ENCODE assay signal across 14 mouse cellular contexts in the genomic region with DNA sequence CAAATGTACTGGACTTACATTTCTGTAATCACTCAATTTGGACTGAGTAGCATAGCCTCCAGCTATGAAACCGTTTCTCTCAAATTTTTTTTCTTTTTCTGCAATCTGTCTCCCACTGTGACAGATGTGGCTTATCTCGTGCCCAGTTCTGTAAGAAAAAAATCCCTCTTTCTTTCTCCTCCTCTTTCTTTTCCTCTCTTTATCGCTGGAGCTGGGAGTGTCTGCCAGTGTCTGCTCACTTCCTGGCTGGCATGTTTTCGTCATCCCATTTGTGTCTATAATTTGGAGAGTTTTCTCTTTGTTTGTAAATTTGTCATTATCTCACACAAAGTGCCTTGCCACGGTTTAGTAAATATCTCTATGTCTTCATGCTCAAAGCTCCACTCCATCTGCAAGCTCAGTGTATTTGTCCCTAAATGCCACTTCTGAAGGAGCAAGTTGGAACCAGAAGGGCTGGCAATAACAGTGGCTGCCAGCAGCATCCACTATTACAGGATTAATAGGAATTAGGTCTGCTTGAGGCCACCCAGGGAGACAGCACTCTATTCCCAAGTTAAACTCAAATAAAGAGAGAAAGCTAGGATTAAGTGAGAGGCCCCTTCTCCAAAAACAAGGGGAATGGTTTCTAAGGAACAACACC.
DNase-seq lines count a peak whose midpoint lies in the region; ATAC-seq lines count a peak whose summit lies in the region.
"Had no signal": no experiment of that assay in that cellular context is flagged by ENCODE, and none has a peak within 500 bp of the region (broad histone marks: within the 10 kb centered on the region; RNA-seq: fewer than 3 reads in every experiment).

No protein-coding gene starts in this region.

- WGBS in hindbrain, embryonic 16.5 days: 35% methylated on average over 5 of the region's 5 CpGs
- WGBS in hindbrain, embryonic 10.5 days: 64% methylated on average over 5 of the region's 5 CpGs
- WGBS in midbrain, embryonic 14.5 days: 31% methylated on average over 5 of the region's 5 CpGs
- 44% methylated on average over 5 of the region's 5 CpGs for WGBS in midbrain, embryonic 11.5 days
- WGBS in forebrain, embryonic 14.5 days: 19% methylated on average over 5 of the region's 5 CpGs

- H3K4me1 ChIP-seq in hindbrain, embryonic 16.5 days (ENCODE audit: control insufficient read depth, insufficient read depth, low read depth, low read length): peaks cover 5% of the 10 kb centered on the region; the same call in 1 of the 2 replicates
- no peaks in the 10 kb centered on the region for H3K4me1 ChIP-seq in hindbrain, embryonic 10.5 days (replicated peaks)
- H3K4me1 ChIP-seq in midbrain, embryonic 14.5 days (ENCODE audit: control insufficient read depth, insufficient read depth, low read length): no peaks in the 10 kb centered on the region
- no peaks in the 10 kb centered on the region for H3K4me1 ChIP-seq in midbrain, embryonic 11.5 days (ENCODE audit: control insufficient read depth, insufficient read depth, low read length)
- peaks cover 4% of the 10 kb centered on the region; the same call in 1 of the 2 replicates for H3K4me1 ChIP-seq in forebrain, embryonic 14.5 days (ENCODE audit: control insufficient read depth, insufficient read depth, low read length)

- H3K36me3 ChIP-seq in hindbrain, embryonic 16.5 days (ENCODE audit: control insufficient read depth, insufficient read depth, low read length): no peaks in the 10 kb centered on the region
- H3K36me3 ChIP-seq in hindbrain, embryonic 10.5 days: no peaks in the 10 kb centered on the region
- H3K36me3 ChIP-seq in midbrain, embryonic 14.5 days (ENCODE audit: control insufficient read depth, insufficient read depth, low read length): no peaks in the 10 kb centered on the region
- H3K36me3 ChIP-seq in midbrain, embryonic 11.5 days (ENCODE audit: control insufficient read depth, insufficient read depth, low read length): no peaks in the 10 kb centered on the region
- H3K36me3 ChIP-seq in forebrain, embryonic 14.5 days (ENCODE audit: control insufficient read depth, insufficient read depth, low read length): no peaks in the 10 kb centered on the region
- H3K36me3 ChIP-seq: liver, embryonic 12.5 days had no signal

- no peak for DNase-seq in hindbrain, embryonic 10.5 days (ENCODE audit: low spot score)
- peak; percentile 18 for DNase-seq in midbrain, embryonic 14.5 days
- DNase-seq in midbrain, embryonic 11.5 days (ENCODE audit: low spot score, missing footprints): no peak
- DNase-seq in forebrain, embryonic 14.5 days (ENCODE audit: low spot score): peak; percentile 65
- DNase-seq in telencephalon, adult 2 months (ENCODE audit: low read depth, low spot score): peak; percentile 42
- DNase-seq in thymus, postnatal 14 days: no peak
- DNase-seq: cerebellum, adult 9-11 months; kidney, postnatal 14 days; thymus, postnatal 25 days had no signal

- H3K27me3 ChIP-seq in hindbrain, embryonic 16.5 days (replicated peaks; ENCODE audit: control insufficient read depth, insufficient read depth, low read length): no peaks in the 10 kb centered on the region
- H3K27me3 ChIP-seq in hindbrain, embryonic 10.5 days (ENCODE audit: insufficient read depth, poor library complexity, severe bottlenecking): no peaks in the 10 kb centered on the region
- H3K27me3 ChIP-seq in midbrain, embryonic 14.5 days (ENCODE audit: control insufficient read depth, insufficient read depth, low read length): no peaks in the 10 kb centered on the region
- H3K27me3 ChIP-seq in midbrain, embryonic 11.5 days (ENCODE audit: control insufficient read depth, insufficient read depth, low read length): no peaks in the 10 kb centered on the region
- no peaks in the 10 kb centered on the region for H3K27me3 ChIP-seq in forebrain, embryonic 14.5 days (replicated peaks; ENCODE audit: control insufficient read depth, insufficient read depth, low read length)
- H3K27me3 ChIP-seq: liver, embryonic 12.5 days had no signal

- H3K4me2 ChIP-seq in hindbrain, embryonic 16.5 days (ENCODE audit: low read length): no peak overlapping the region
- no peak overlapping the region for H3K4me2 ChIP-seq in midbrain, embryonic 14.5 days (ENCODE audit: low read length)
- H3K4me2 ChIP-seq in midbrain, embryonic 11.5 days: no peak overlapping the region
- H3K4me2 ChIP-seq in forebrain, embryonic 14.5 days (ENCODE audit: low read length): no peak overlapping the region
- H3K4me2 ChIP-seq: liver, embryonic 12.5 days had no signal

- no peak overlapping the region for H3K9ac ChIP-seq in hindbrain, embryonic 16.5 days (ENCODE audit: low read depth, low read length)
- H3K9ac ChIP-seq in midbrain, embryonic 14.5 days (replicated peaks; ENCODE audit: low read length): no peak overlapping the region
- H3K9ac ChIP-seq in midbrain, embryonic 11.5 days (ENCODE audit: low read length): no peak overlapping the region
- no peak overlapping the region for H3K9ac ChIP-seq in forebrain, embryonic 14.5 days (ENCODE audit: low read length)
- H3K9ac ChIP-seq: liver, embryonic 12.5 days had no signal

- peak overlapping the region; percentile 29; the same call in 1 of the 2 replicates for H3K27ac ChIP-seq in hindbrain, embryonic 16.5 days (ENCODE audit: low read depth, low read length)
- H3K27ac ChIP-seq in hindbrain, embryonic 10.5 days: no peak overlapping the region
- H3K27ac ChIP-seq in midbrain, embryonic 14.5 days (replicated peaks; ENCODE audit: low read depth, low read length): no peak overlapping the region
- no peak overlapping the region for H3K27ac ChIP-seq in midbrain, embryonic 11.5 days (ENCODE audit: low read depth, low read length)
- peak overlapping the region; percentile 63 for H3K27ac ChIP-seq in forebrain, embryonic 14.5 days (ENCODE audit: low read depth, low read length)
- H3K27ac ChIP-seq: liver, embryonic 12.5 days; macrophage had no signal

- ATAC-seq in hindbrain, embryonic 16.5 days: no peak
- no peak for ATAC-seq in midbrain, embryonic 14.5 days (ENCODE audit: low FRiP score, low TSS enrichment)
- ATAC-seq in midbrain, embryonic 11.5 days (ENCODE audit: low FRiP score): no peak
- ATAC-seq in forebrain, embryonic 14.5 days: peak; percentile 75; the same call in 1 of the 2 replicates
- ATAC-seq: CD4-positive, CD25-positive, alpha-beta regulatory T cell, adult 4 months; intestine, postnatal 0 days; liver, embryonic 12.5 days had no signal

- no peaks in the 10 kb centered on the region for H3K9me3 ChIP-seq in hindbrain, embryonic 16.5 days (ENCODE audit: control insufficient read depth, low read length)
- H3K9me3 ChIP-seq in hindbrain, embryonic 10.5 days: no peaks in the 10 kb centered on the region
- no peaks in the 10 kb centered on the region for H3K9me3 ChIP-seq in midbrain, embryonic 14.5 days (ENCODE audit: control insufficient read depth, low read length)
- no peaks in the 10 kb centered on the region; the same call in 1 of the 2 replicates for H3K9me3 ChIP-seq in midbrain, embryonic 11.5 days (ENCODE audit: control insufficient read depth, low read length)
- H3K9me3 ChIP-seq in forebrain, embryonic 14.5 days (replicated peaks; ENCODE audit: control insufficient read depth, low read length): no peaks in the 10 kb centered on the region
- H3K9me3 ChIP-seq: liver, embryonic 12.5 days had no signal

- H3K4me3 ChIP-seq in hindbrain, embryonic 16.5 days (ENCODE audit: low read length): no peak overlapping the region
- H3K4me3 ChIP-seq in hindbrain, embryonic 10.5 days: no peak overlapping the region
- no peak overlapping the region for H3K4me3 ChIP-seq in midbrain, embryonic 14.5 days (replicated peaks; ENCODE audit: low read depth, low read length)
- no peak overlapping the region for H3K4me3 ChIP-seq in midbrain, embryonic 11.5 days (ENCODE audit: low read depth, low read length)
- no peak overlapping the region for H3K4me3 ChIP-seq in forebrain, embryonic 14.5 days (ENCODE audit: low read depth, low read length)
- H3K4me3 ChIP-seq: liver, embryonic 12.5 days had no signal

Comparison
In these comparisons a context has a peak if more than half of its experiments do, and no peak if none do; other contexts are left out.
1. H3K27ac ChIP-seq: peak in hindbrain, embryonic 16.5 days (single experiment) and forebrain, embryonic 14.5 days (single experiment); none in hindbrain, embryonic 10.5 days (single experiment), midbrain, embryonic 14.5 days (single experiment) and midbrain, embryonic 11.5 days (single experiment).
2. DNase-seq: peak in midbrain, embryonic 14.5 days (single experiment), forebrain, embryonic 14.5 days (single experiment) and telencephalon, adult 2 months (single experiment); none in hindbrain, embryonic 10.5 days (single experiment), midbrain, embryonic 11.5 days (single experiment) and thymus, postnatal 14 days (single experiment).